Mouse (Mus musculus) bone marrow macrophage, adult 2 months (primary cell): ENCODE results near the gene Il20rb.

Source experiments
- CTCF ChIP-seq: IDR thresholded peaks from 2 replicates; pipeline ENCODE4 v1.5.1; 2012; ENCODE audit warnings: low read depth, mild to moderate bottlenecking, low read length, moderate library complexity
- POLR2A ChIP-seq: IDR thresholded peaks from 2 replicates; pipeline ENCODE4 v1.6.1; 2012; ENCODE audit warnings: mild to moderate bottlenecking, low read depth, low read length, borderline replicate concordance

DNA sequence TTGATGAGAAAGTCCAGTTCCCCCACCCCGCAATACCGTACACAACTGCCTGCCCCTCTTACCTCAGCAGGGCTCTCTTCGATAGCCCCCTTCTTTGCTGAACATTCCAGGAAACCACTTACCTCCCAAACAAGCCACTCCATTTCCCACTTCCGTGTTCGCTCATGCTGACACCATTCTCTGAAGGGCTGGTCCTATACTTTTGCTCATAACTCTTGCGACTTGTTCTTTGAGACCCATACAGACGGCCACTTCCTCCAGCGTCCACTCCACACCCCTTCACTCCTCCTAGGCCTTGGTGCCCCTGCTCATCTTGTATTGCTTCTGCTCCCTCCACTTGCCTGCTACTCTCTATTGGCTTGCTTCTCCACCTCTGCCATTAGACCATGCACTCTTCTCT, 67.5 kb downstream of the Il20rb start:
- no peak for TF ChIP-seq CTCF
- no peak for TF ChIP-seq POLR2A
